Mouse (Mus musculus) midbrain, embryonic 12.5 days (tissue): Measurements from ENCODE around the gene Gm48552. TPM values are rescaled to one million over a fixed set of nuclear protein-coding genes. Genes with fewer than 3 reads are reported as not detected.

ENCODE experiments used
- ATAC-seq: fragments of 200-750 bp; cut with Nextera tagmentation; 2 replicates; pipeline ENCODE4 v1.8.0; 2017; ENCODE audit warnings: low read depth, moderate TSS enrichment, moderate library complexity; ENCODE audit not compliant: low FRiP score
- H3K27ac ChIP-seq: fragments of 300-500 bp; sonication (generic); replicated peaks from 2 replicates; pipeline ENCODE4 v1.5.1; 2016; ENCODE audit warnings: mild to moderate bottlenecking
- H3K27me3 ChIP-seq: fragments of 300-500 bp; sonication (generic); 2 replicates; pipeline ENCODE4 v1.6.1; 2016; ENCODE audit warnings: mild to moderate bottlenecking
- H3K36me3 ChIP-seq: fragments of 300-500 bp; sonication (generic); 2 replicates; pipeline ENCODE4 v1.6.1; 2016
- H3K4me1 ChIP-seq: fragments of 300-500 bp; sonication (generic); 2 replicates; pipeline ENCODE4 v1.6.1; 2016
- H3K4me2 ChIP-seq: fragments of 300-500 bp; sonication (generic); replicated peaks from 2 replicates; pipeline ENCODE4 v1.6.1; 2016; ENCODE audit warnings: mild to moderate bottlenecking, moderate library complexity
- H3K4me3 ChIP-seq: fragments of 300-500 bp; sonication (generic); 2 replicates; pipeline ENCODE4 v1.5.1; 2016; ENCODE audit warnings: mild to moderate bottlenecking
- H3K9ac ChIP-seq: fragments of 300-500 bp; sonication (generic); replicated peaks from 2 replicates; pipeline ENCODE4 v1.6.1; 2016; ENCODE audit warnings: mild to moderate bottlenecking, moderate library complexity
- H3K9me3 ChIP-seq: fragments of 300-500 bp; sonication (generic); 2 replicates; pipeline ENCODE4 v1.6.1; 2016; ENCODE audit warnings: mild to moderate bottlenecking
- WGBS: fragments of 180-500 bp; shearing (Covaris S2); methylation state at CpG from one replicate; pipeline ENCODE4 v1.1.7; 2016; 5-methylcytosine and 5-hydroxymethylcytosine counted together
- polyA plus RNA-seq: library from polyadenylated mRNA; unstranded; fragments of >200 nt; fragmentation: Nextera tagmentation; extraction: Ambion mirVana; gene quantifications from 2 replicates; pipeline ENCODE4 v1.2.1, GENCODE M21; 2016

Gm48552 gene
- polyA plus RNA-seq, 1 experiment from 2014 or later, result 2.3 TPM

DNA sequence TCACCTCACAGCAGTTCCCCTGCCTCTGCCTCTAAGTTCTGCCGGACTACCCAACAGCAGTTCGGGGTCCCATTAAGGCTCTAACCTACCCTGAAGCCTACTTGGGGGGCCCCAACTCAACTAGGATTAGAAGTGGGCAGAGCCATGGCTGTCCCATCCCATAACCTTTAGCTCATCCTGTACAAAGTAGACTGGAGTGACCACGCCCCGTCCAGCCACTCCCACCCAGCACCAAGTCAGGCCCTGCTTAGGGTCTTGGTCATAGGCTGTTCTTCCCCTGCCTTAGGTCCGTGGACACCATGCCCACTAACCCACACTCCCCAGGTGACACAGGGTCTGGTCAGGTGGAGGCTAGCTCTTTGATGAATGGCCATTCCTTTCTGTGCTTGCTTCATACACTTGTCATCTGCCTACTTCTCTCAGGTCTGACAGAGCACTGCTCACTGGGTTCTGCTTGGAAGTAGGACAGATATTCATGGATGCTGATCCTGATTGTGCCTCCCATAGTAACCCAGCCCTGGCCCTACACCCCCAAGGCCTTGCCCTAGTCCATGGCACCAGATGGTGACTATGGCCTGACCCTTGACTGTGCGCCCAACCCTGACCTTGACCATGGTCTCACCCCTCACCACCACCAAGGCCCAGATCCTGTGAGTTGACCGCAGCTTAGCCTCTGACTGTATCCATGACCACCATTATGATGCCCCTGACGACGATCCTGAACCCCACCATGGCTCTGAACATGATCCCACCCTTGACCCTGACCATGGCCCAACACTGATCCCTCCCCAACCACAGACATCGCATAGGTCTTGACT, 30.5 kb downstream of the Gm48552 start:
- no peaks in the 10 kb centered on the region for H3K9me3 ChIP-seq
- peaks cover 52% of the 10 kb centered on the region for H3K27me3 ChIP-seq
- no peak overlapping the region for H3K4me2 ChIP-seq
- H3K27ac ChIP-seq, result 0 out of 2 replicates have a peak overlapping the region, but pooled peaks have one; percentile 4
- WGBS, result 89% methylated on average over 10 of the region's 10 CpGs
- peaks cover 48% of the 10 kb centered on the region for H3K4me1 ChIP-seq
- H3K36me3 ChIP-seq, result 0 out of 2 replicates have a peak, but pooled peaks cover 5% of the 10 kb centered on the region
- ATAC-seq, result no peak
- no peak overlapping the region for H3K9ac ChIP-seq
- no peak overlapping the region for H3K4me3 ChIP-seq

DNA sequence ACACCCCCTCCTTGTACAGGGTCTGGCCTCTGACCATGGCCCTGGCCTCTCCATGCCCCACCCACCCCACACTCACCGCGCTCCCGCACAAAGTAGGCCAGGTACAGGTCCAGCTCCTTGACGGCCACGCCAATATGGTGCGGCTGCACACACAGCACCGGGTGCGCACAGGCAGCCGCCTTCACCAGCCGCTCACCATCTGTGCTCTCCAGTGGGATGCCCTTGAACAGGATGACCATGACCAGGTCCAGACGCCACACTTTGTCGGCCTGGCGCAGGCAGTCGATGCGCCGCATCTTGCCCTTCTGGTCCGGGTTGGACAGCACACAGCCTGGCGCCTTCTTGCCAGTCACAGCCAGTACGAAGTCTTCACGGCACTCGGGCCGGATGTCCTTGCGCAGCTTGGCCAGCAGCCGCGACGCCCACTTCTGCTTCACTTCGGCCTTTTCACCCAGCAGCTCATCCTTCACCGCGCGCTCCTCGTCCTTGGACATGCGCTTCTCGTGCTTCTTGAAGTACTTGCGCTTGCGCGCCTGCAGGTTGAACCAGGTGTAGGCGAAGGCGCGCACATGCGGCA, 31.5 kb downstream of the Gm48552 start:
- Histone ChIP-seq H3K27me3 (peaks cover 62% of the 10 kb centered on the region), H3K4me2 (no peak overlapping the region), H3K9me3 (no peaks in the 10 kb centered on the region), H3K36me3 (0 out of 2 replicates have a peak, but pooled peaks cover 5% of the 10 kb centered on the region), H3K4me1 (peaks cover 48% of the 10 kb centered on the region), H3K27ac (no peak overlapping the region), H3K9ac (no peak overlapping the region), H3K4me3 (no peak overlapping the region)
- ATAC-seq, result no peak
- WGBS, result 87% methylated on average over 40 of the region's 40 CpGs

- Histone ChIP-seq H3K9me3 (no peaks in the 10 kb centered on the region), H3K4me1 (peaks cover 45% of the 10 kb centered on the region), H3K27ac (no peak overlapping the region), H3K9ac (no peak overlapping the region), H3K4me2 (no peak overlapping the region), H3K36me3 (0 out of 2 replicates have a peak, but pooled peaks cover 5% of the 10 kb centered on the region), H3K27me3 (peaks cover 71% of the 10 kb centered on the region), H3K4me3 (no peak overlapping the region)
- 72% methylated on average over 4 of the region's 4 CpGs for WGBS
- ATAC-seq, result no peak
These were observed 32.4 kb downstream of the Gm48552 start for GRCm38 (mm10) chr10:81421041-81421796.

GRCm38 (mm10) chr10:81421797-81422100, 32.9 kb downstream of the Gm48552 start:
- Histone ChIP-seq H3K9me3 (no peaks in the 10 kb centered on the region), H3K27ac (no peak overlapping the region), H3K27me3 (peaks cover 77% of the 10 kb centered on the region), H3K36me3 (0 out of 2 replicates have a peak, but pooled peaks cover 5% of the 10 kb centered on the region), H3K4me1 (peaks cover 45% of the 10 kb centered on the region), H3K4me2 (no peak overlapping the region), H3K4me3 (no peak overlapping the region), H3K9ac (no peak overlapping the region)
- 82% methylated on average over 5 of the region's 5 CpGs for WGBS
- ATAC-seq, result no peak

- ATAC-seq, result no peak
- 71% methylated on average over 6 of the region's 6 CpGs for WGBS
- Histone ChIP-seq H3K36me3 (0 out of 2 replicates have a peak, but pooled peaks cover 5% of the 10 kb centered on the region), H3K4me2 (no peak overlapping the region), H3K4me1 (peaks cover 45% of the 10 kb centered on the region), H3K4me3 (no peak overlapping the region), H3K27me3 (peaks cover 78% of the 10 kb centered on the region), H3K9ac (no peak overlapping the region), H3K9me3 (no peaks in the 10 kb centered on the region), H3K27ac (no peak overlapping the region)
These were observed 33.4 kb downstream of the Gm48552 start for GRCm38 (mm10) chr10:81422191-81422590.

GRCm38 (mm10) chr10:81422661-81423217, 33.9 kb downstream of the Gm48552 start:
- Histone ChIP-seq H3K27me3 (peaks cover 78% of the 10 kb centered on the region), H3K9me3 (no peaks in the 10 kb centered on the region), H3K4me1 (peaks cover 42% of the 10 kb centered on the region), H3K4me3 (no peak overlapping the region), H3K36me3 (0 out of 2 replicates have a peak, but pooled peaks cover 5% of the 10 kb centered on the region), H3K9ac (no peak overlapping the region), H3K27ac (no peak overlapping the region; the same call in 1 of the 2 replicates), H3K4me2 (no peak overlapping the region)
- WGBS, result 78% methylated on average over 3 of the region's 3 CpGs
- ATAC-seq, result no peak

DNA sequence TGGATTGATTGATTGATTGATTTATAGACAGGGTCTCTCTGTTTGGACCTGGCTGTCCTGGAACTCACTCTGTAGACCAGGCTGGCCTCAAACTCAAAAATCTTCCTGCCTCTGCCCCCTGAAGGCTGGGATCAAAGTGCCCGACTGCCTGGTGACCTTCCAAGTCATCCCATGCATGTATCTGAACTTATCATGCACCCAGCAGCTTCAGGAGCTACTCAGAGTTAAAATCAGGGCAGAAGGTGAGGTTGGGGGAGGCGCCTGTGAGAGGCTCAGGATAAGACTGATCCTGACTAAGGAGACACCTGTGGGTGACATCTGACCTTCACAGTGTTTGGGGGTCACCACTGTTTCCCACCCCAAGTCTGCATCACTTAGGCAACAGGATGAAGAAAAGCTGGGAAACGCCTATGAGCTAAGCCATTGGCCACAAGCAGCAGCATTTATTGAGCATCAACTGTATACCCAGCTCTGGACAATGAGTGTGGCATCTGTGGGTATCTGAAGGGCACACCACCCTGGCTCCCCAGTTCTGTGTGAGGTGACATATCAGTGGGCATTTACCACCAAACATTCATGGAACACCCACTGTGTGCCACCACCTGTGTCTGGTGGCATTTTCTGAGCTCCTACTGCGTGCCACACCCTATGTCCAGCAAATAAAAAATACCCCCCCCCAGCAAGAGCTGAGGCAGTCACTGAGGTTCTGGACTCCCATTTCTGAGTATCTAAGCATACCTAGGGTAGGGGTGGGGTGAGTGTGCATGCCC, 34.9 kb downstream of the Gm48552 start:
- no peak overlapping the region for H3K27ac ChIP-seq
- no peak overlapping the region for H3K4me2 ChIP-seq
- ATAC-seq, result no peak
- 0 out of 2 replicates have a peak, but pooled peaks cover 5% of the 10 kb centered on the region for H3K36me3 ChIP-seq
- peak overlapping the region; percentile 37; the same call in 1 of the 2 replicates for H3K9ac ChIP-seq
- H3K4me3 ChIP-seq, result no peak overlapping the region
- H3K4me1 ChIP-seq, result peaks cover 34% of the 10 kb centered on the region
- H3K27me3 ChIP-seq, result peaks cover 81% of the 10 kb centered on the region
- whole genome bisulfite sequencing, result 71% methylated on average over 4 of the region's 4 CpGs
- H3K9me3 ChIP-seq, result no peaks in the 10 kb centered on the region

- peaks cover 86% of the 10 kb centered on the region for H3K27me3 ChIP-seq
- H3K4me3 ChIP-seq, result no peak overlapping the region
- no peaks in the 10 kb centered on the region for H3K9me3 ChIP-seq
- H3K4me2 ChIP-seq, result no peak overlapping the region
- H3K4me1 ChIP-seq, result peaks cover 33% of the 10 kb centered on the region
- 0 out of 2 replicates have a peak, but pooled peaks cover 5% of the 10 kb centered on the region for H3K36me3 ChIP-seq
- H3K27ac ChIP-seq, result no peak overlapping the region
- no peak for ATAC-seq
- H3K9ac ChIP-seq, result peak overlapping the region; percentile 37; the same call in 1 of the 2 replicates
- WGBS, result 6% methylated on average over 24 of the region's 25 CpGs
These were observed 35.6 kb downstream of the Gm48552 start for GRCm38 (mm10) chr10:81424246-81425051.

GRCm38 (mm10) chr10:81425236-81425850, 36.5 kb downstream of the Gm48552 start:
- no peak for ATAC-seq
- H3K36me3 ChIP-seq, result no peaks in the 10 kb centered on the region
- H3K9ac ChIP-seq, result no peak overlapping the region; the same call in 1 of the 2 replicates
- H3K27ac ChIP-seq, result no peak overlapping the region
- peaks cover 84% of the 10 kb centered on the region for H3K27me3 ChIP-seq
- peaks cover 37% of the 10 kb centered on the region for H3K4me1 ChIP-seq
- WGBS, result 32% methylated on average over 10 of the region's 10 CpGs
- H3K4me2 ChIP-seq, result no peak overlapping the region
- H3K4me3 ChIP-seq, result peak overlapping the region; percentile 39; the same call in 1 of the 2 replicates
- H3K9me3 ChIP-seq, result no peaks in the 10 kb centered on the region

DNA sequence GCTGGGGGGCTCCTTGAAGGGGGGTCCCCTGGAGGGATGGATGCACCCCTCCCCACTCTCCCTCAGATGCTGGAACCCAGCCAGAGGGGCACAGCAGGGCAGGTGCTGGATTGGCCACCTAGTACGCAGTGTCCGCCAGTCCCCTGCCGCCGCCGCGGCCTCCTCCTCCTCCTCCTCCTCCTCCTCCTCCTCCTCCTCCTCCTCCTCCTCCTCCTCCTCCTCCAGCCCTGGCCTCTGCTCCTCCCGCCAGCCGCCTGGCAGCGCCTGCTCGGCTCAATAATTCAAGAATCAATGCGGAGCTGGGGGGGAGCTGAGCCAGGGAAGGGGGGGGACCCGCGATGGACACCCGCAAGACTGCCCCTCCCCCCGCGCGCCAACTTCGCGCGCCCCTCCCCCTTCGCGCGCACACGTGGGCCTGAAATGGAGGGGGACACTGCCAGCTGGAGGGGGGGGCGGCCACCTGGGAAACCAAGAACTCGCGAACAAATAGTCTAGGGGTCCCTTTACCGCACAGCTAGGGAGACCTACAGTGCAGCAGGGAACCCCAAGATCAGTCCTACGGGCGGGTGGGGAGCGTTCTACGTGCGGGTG, 37.4 kb downstream of the Gm48552 start:
- 3% methylated on average over 12 of the region's 33 CpGs for WGBS
- H3K27ac ChIP-seq, result no peak overlapping the region

More for the DNA sequence above, 37.4 kb downstream of the Gm48552 start:
- ATAC-seq, result no peak
- Histone ChIP-seq H3K4me2 (peak overlapping the region; percentile 51), H3K36me3 (no peaks in the 10 kb centered on the region), H3K27me3 (peaks cover 83% of the 10 kb centered on the region), H3K9me3 (no peaks in the 10 kb centered on the region), H3K4me1 (peaks cover 42% of the 10 kb centered on the region), H3K4me3 (peak overlapping the region; percentile 39), H3K9ac (peak overlapping the region; percentile 41)
